Mouse (Mus musculus) midbrain, embryonic 12.5 days (tissue): ENCODE results near the gene Gas2l3. TPM values are rescaled to one million over a fixed set of nuclear protein-coding genes. Genes with fewer than 3 reads are reported as not detected.

ENCODE experiments used
- ATAC-seq: fragments of 200-750 bp; cut with Nextera tagmentation; 2 replicates; pipeline ENCODE4 v1.8.0; 2017; ENCODE audit warnings: low read depth, moderate TSS enrichment, moderate library complexity; ENCODE audit not compliant: low FRiP score
- H3K27ac ChIP-seq: fragments of 300-500 bp; sonication (generic); replicated peaks from 2 replicates; pipeline ENCODE4 v1.5.1; 2016; ENCODE audit warnings: mild to moderate bottlenecking
- H3K27me3 ChIP-seq: fragments of 300-500 bp; sonication (generic); 2 replicates; pipeline ENCODE4 v1.6.1; 2016; ENCODE audit warnings: mild to moderate bottlenecking
- H3K36me3 ChIP-seq: fragments of 300-500 bp; sonication (generic); 2 replicates; pipeline ENCODE4 v1.6.1; 2016
- H3K4me1 ChIP-seq: fragments of 300-500 bp; sonication (generic); 2 replicates; pipeline ENCODE4 v1.6.1; 2016
- H3K4me2 ChIP-seq: fragments of 300-500 bp; sonication (generic); replicated peaks from 2 replicates; pipeline ENCODE4 v1.6.1; 2016; ENCODE audit warnings: mild to moderate bottlenecking, moderate library complexity
- H3K4me3 ChIP-seq: fragments of 300-500 bp; sonication (generic); 2 replicates; pipeline ENCODE4 v1.5.1; 2016; ENCODE audit warnings: mild to moderate bottlenecking
- H3K9ac ChIP-seq: fragments of 300-500 bp; sonication (generic); replicated peaks from 2 replicates; pipeline ENCODE4 v1.6.1; 2016; ENCODE audit warnings: mild to moderate bottlenecking, moderate library complexity
- H3K9me3 ChIP-seq: fragments of 300-500 bp; sonication (generic); 2 replicates; pipeline ENCODE4 v1.6.1; 2016; ENCODE audit warnings: mild to moderate bottlenecking
- WGBS: fragments of 180-500 bp; shearing (Covaris S2); methylation state at CpG from one replicate; pipeline ENCODE4 v1.1.7; 2016; 5-methylcytosine and 5-hydroxymethylcytosine counted together
- polyA plus RNA-seq: library from polyadenylated mRNA; unstranded; fragments of >200 nt; fragmentation: Nextera tagmentation; extraction: Ambion mirVana; gene quantifications from 2 replicates; pipeline ENCODE4 v1.2.1, GENCODE M21; 2016

The Gas2l3 gene
- polyA plus RNA-seq, 1 experiment from 2014 or later: 10.9 TPM

DNA sequence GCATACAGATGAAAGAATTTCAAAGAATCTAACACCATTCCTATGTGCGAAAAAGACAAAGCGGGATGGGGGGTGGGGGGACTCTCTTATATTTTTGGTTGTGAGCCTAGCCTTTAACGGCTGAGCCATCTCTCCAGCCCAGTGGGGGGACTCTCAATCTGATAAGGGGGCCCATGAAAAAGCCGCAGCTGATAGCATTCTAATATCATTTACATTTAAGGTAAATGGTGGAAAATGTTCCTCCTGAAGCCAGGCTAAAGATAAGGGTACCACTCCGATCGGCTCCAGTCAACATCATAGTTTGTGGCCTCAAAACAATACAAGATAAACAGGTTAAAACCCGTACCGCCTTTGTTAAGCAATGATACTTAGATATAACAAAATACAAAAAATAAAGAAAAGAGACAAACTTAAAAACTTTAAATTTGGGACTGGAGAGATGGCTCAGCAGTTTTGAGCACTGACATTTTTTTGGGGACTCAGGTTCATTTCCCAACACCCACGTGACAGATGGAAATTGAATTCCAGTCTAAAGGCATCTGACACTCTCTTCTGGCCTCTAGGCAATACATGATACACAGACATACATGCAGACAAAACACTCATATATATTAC lies 20.5 kb downstream of the Gas2l3 start:
- H3K4me1 ChIP-seq: no peaks in the 10 kb centered on the region
- 96% methylated on average over 9 of the region's 9 CpGs for WGBS
- H3K4me2 ChIP-seq: no peak overlapping the region
- no peak overlapping the region for H3K4me3 ChIP-seq
- no peaks in the 10 kb centered on the region for H3K9me3 ChIP-seq
- H3K27ac ChIP-seq: no peak overlapping the region
- peaks cover 13% of the 10 kb centered on the region for H3K27me3 ChIP-seq
- peaks cover 18% of the 10 kb centered on the region; the same call in 1 of the 2 replicates for H3K36me3 ChIP-seq
- no peak for ATAC-seq
- H3K9ac ChIP-seq: no peak overlapping the region

DNA sequence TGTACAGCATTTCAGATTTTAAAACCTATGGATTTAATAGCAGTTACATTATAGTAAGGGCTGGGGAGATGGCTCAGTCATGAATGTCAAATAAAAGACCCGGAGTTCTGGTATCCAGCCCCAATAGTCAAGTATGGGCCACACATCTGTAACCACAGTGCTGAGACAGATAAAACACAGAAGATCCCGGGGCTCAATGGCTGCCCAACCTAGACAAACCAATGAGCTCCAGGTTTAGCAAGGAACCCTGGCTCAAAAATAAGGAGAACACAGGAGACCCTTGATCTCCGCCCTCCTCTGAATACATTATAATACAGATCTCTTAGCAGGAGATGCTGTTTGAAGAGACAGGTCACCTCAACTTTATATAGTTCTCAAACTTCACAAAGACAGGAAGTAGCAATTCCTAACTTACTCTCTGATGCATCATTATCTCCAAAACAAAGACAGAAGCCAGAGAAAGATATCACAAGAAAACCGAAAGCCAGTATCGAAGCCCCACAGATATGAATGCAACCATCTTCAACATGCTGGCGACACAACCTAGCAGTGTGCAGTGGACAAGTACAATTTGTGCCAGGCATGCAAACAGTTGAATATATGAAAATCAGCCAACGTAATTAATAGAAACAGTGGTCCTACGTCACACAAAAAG lies 21.1 kb downstream of the Gas2l3 start:
- Histone ChIP-seq H3K9ac (no peak overlapping the region), H3K27ac (no peak overlapping the region), H3K4me3 (no peak overlapping the region), H3K4me2 (no peak overlapping the region), H3K36me3 (peaks cover 18% of the 10 kb centered on the region; the same call in 1 of the 2 replicates), H3K9me3 (no peaks in the 10 kb centered on the region), H3K27me3 (peaks cover 8% of the 10 kb centered on the region; the same call in 1 of the 2 replicates), H3K4me1 (no peaks in the 10 kb centered on the region)
- 93% methylated on average over 8 of the region's 8 CpGs for WGBS
- no peak for ATAC-seq

GRCm38 (mm10) chr10:89417966-89418365 lies 25.8 kb downstream of the Gas2l3 start:
- no peak overlapping the region for H3K27ac ChIP-seq
- H3K27me3 ChIP-seq: no peaks in the 10 kb centered on the region
- H3K9me3 ChIP-seq: no peaks in the 10 kb centered on the region
- no peak overlapping the region for H3K4me2 ChIP-seq
- 93% methylated on average over 2 of the region's 2 CpGs for WGBS
- H3K36me3 ChIP-seq: peaks cover 32% of the 10 kb centered on the region
- H3K4me3 ChIP-seq: no peak overlapping the region
- H3K4me1 ChIP-seq: no peaks in the 10 kb centered on the region
- H3K9ac ChIP-seq: no peak overlapping the region
- ATAC-seq: no peak

DNA sequence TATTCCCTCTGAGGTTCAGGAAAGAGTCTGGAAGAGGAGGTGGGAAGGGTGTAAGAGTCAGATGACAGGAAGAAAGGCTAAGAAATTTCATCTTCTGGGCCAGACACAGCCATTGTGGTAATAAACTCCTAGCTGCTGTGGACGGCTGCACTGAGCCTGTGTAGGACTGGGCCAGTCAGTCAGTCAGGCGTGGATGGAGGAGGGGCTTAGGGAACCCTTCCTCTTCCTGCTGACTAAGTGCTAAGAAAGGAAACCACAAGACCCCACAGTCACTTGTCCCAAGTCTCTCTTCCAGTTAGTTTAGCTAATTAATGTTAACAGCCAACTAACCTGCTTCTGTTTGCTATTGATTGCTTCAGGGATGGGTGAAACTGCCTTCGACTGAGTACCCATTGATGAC lies 28.3 kb downstream of the Gas2l3 start:
- H3K27ac ChIP-seq: no peak overlapping the region
- no peak overlapping the region for H3K9ac ChIP-seq
- WGBS: 71% methylated on average over 3 of the region's 3 CpGs
- no peaks in the 10 kb centered on the region for H3K27me3 ChIP-seq
- no peak overlapping the region for H3K4me2 ChIP-seq
- no peaks in the 10 kb centered on the region for H3K4me1 ChIP-seq
- ATAC-seq: no peak
- no peak overlapping the region for H3K4me3 ChIP-seq
- no peaks in the 10 kb centered on the region for H3K9me3 ChIP-seq
- H3K36me3 ChIP-seq: peaks cover 32% of the 10 kb centered on the region

- ATAC-seq: no peak
- H3K4me1 ChIP-seq: no peaks in the 10 kb centered on the region
- H3K27me3 ChIP-seq: no peaks in the 10 kb centered on the region
- H3K9me3 ChIP-seq: no peaks in the 10 kb centered on the region
- H3K4me3 ChIP-seq: no peak overlapping the region
- H3K27ac ChIP-seq: no peak overlapping the region
- H3K9ac ChIP-seq: no peak overlapping the region
- 55% methylated on average over 1 of the region's 1 CpGs for WGBS
- no peak overlapping the region for H3K4me2 ChIP-seq
- H3K36me3 ChIP-seq: 0 out of 2 replicates have a peak, but pooled peaks cover 6% of the 10 kb centered on the region
Measured at GRCm38 (mm10) chr10:89407551-89407950, 36.2 kb downstream of the Gas2l3 start.

- Histone ChIP-seq H3K4me1 (no peaks in the 10 kb centered on the region), H3K9ac (no peak overlapping the region), H3K9me3 (no peaks in the 10 kb centered on the region), H3K4me3 (no peak overlapping the region), H3K27ac (no peak overlapping the region), H3K4me2 (no peak overlapping the region), H3K36me3 (0 out of 2 replicates have a peak, but pooled peaks cover 5% of the 10 kb centered on the region), H3K27me3 (no peaks in the 10 kb centered on the region)
- no peak for ATAC-seq
- 85% methylated on average over 5 of the region's 6 CpGs for WGBS
Measured at GRCm38 (mm10) chr10:89406733-89407484, 36.9 kb downstream of the Gas2l3 start.

GRCm38 (mm10) chr10:89404936-89405335 lies 38.8 kb downstream of the Gas2l3 start:
- H3K4me3 ChIP-seq: no peak overlapping the region
- H3K27me3 ChIP-seq: no peaks in the 10 kb centered on the region
- no peaks in the 10 kb centered on the region for H3K9me3 ChIP-seq
- WGBS: 84% methylated on average over 4 of the region's 4 CpGs
- no peaks in the 10 kb centered on the region for H3K4me1 ChIP-seq
- H3K27ac ChIP-seq: no peak overlapping the region
- H3K4me2 ChIP-seq: no peak overlapping the region
- ATAC-seq: no peak
- no peaks in the 10 kb centered on the region for H3K36me3 ChIP-seq
- H3K9ac ChIP-seq: no peak overlapping the region

DNA sequence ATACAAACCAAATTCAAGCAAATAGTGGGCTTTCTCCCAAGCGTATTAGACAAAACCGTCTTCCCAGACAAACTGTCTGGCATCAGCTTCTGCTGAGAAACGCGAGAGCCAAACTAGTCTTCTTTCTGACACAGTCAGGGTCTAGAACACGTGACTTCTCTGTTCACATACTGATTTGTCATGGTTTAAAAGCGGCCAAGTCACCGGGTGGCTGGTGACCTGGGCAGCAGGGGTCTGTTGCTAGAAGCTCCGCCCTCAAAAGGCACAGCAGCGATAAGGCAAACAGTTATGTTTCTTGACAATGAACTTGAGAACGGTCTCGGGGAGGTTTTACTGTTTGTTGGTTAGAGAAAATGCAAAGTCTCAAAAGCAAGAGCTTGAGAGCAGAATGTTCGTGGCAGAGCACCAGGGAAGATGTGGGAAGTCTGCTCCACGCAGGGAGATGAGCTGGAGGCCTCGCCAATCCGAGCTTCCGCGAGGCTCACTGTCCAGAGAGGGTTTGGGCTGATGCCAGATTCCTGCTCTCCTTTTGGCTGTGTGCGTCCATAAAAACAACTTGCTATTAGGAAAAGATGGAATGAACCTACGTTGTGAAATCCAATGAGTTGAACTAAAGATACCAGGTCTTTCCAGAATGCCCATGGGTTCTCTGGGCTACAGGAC lies 43.0 kb downstream of the Gas2l3 start:
- WGBS: 87% methylated on average over 19 of the region's 19 CpGs
- 0 out of 2 replicates have a peak, but pooled peaks cover 2% of the 10 kb centered on the region for H3K4me1 ChIP-seq
- H3K36me3 ChIP-seq: no peaks in the 10 kb centered on the region
- ATAC-seq: no peak
- H3K9ac ChIP-seq: no peak overlapping the region
- no peaks in the 10 kb centered on the region for H3K27me3 ChIP-seq
- H3K9me3 ChIP-seq: no peaks in the 10 kb centered on the region
- H3K27ac ChIP-seq: no peak overlapping the region
- no peak overlapping the region for H3K4me2 ChIP-seq
- H3K4me3 ChIP-seq: no peak overlapping the region

DNA sequence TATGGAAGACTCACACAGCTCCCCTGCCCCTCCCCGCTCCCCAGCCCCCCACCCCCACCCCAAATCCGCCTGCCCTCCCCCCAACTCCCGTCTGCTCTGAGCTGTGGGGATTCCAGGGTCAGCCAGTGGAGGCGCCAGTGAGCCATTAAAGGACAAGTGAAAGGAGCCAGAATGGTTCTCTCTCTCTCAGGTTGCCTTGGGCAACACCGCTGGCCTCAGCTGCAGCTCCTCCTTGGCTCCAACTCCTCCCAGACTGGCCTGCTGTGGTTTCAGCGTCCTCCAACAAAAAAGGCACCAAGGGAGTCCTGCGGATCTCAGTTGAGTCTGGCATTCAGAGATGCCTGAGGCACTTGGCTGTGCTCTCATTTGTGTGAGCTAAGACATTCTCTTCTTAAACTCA lies 47.9 kb downstream of the Gas2l3 start:
- Histone ChIP-seq H3K9me3 (no peaks in the 10 kb centered on the region), H3K27me3 (no peaks in the 10 kb centered on the region), H3K4me3 (no peak overlapping the region), H3K4me2 (peak overlapping the region; percentile 34), H3K9ac (no peak overlapping the region), H3K27ac (no peak overlapping the region), H3K36me3 (no peaks in the 10 kb centered on the region), H3K4me1 (0 out of 2 replicates have a peak, but pooled peaks cover 4% of the 10 kb centered on the region)
- WGBS: under 1% methylated on average over 7 of the region's 7 CpGs
- peak; percentile 78 for ATAC-seq

GRCm38 (mm10) chr10:89395321-89395720 lies 48.4 kb downstream of the Gas2l3 start:
- no peaks in the 10 kb centered on the region for H3K36me3 ChIP-seq
- no peak overlapping the region for H3K4me3 ChIP-seq
- no peaks in the 10 kb centered on the region for H3K9me3 ChIP-seq
- ATAC-seq: no peak
- no peaks in the 10 kb centered on the region for H3K27me3 ChIP-seq
- 0 out of 2 replicates have a peak, but pooled peaks cover 4% of the 10 kb centered on the region for H3K4me1 ChIP-seq
- 30% methylated on average over 7 of the region's 7 CpGs for WGBS
- peak overlapping the region; percentile 34 for H3K4me2 ChIP-seq
- H3K9ac ChIP-seq: no peak overlapping the region
- no peak overlapping the region for H3K27ac ChIP-seq

DNA sequence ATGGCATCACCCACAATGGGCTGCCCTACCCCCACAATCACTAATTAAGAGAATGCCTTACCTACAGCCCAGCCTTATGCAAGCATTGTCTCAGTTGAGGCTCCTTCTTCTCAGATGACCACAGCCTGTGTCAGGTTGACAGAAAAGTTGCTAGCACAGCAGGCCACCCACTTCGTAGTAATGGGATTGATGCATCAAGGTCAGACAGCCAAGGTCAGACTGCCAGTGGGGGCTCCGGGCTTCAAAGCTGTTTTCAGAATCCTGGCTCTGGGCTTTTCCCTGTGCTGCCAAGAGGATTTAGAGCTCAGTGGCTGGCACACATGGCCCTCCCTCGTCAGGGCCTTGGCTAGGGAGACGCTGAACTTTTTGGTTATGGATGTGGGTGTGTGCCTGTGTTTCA lies 51.1 kb downstream of the Gas2l3 start:
- no peak for ATAC-seq
- H3K27me3 ChIP-seq: no peaks in the 10 kb centered on the region
- 20% methylated on average over 4 of the region's 4 CpGs for WGBS
- H3K4me1 ChIP-seq: 0 out of 2 replicates have a peak, but pooled peaks cover 4% of the 10 kb centered on the region
- no peak overlapping the region for H3K4me2 ChIP-seq
- H3K27ac ChIP-seq: no peak overlapping the region
- no peak overlapping the region for H3K9ac ChIP-seq
- H3K36me3 ChIP-seq: no peaks in the 10 kb centered on the region
- H3K9me3 ChIP-seq: no peaks in the 10 kb centered on the region
- H3K4me3 ChIP-seq: no peak overlapping the region
